Mouse (Mus musculus) limb, embryonic 14.5 days (tissue): Measurements from ENCODE around the gene Clrn2. TPM values are rescaled to one million over a fixed set of nuclear protein-coding genes. Genes with fewer than 3 reads are reported as not detected.

ENCODE experiments used
- ATAC-seq: fragments of 200-750 bp; cut with Nextera tagmentation; 2 replicates; pipeline ENCODE4 v1.8.0; 2017; ENCODE audit warnings: low read depth, moderate number of reproducible peaks, moderate TSS enrichment; ENCODE audit not compliant: low FRiP score
- DNase-seq: peaks from one replicate; pipeline ENCODE4 v3.0.0-alpha.2; 2015; ENCODE audit warnings: low spot score
- H3K27ac ChIP-seq: fragments of 300-500 bp; sonication (generic); replicated peaks from 2 replicates; pipeline ENCODE4 v1.5.1; 2014; ENCODE audit warnings: low read depth, mild to moderate bottlenecking, low read length, moderate library complexity, mixed read lengths
- H3K27me3 ChIP-seq: fragments of 300-500 bp; sonication (generic); 2 replicates; pipeline ENCODE4 v1.6.1; 2014; ENCODE audit warnings: low read length, mixed read lengths; ENCODE audit not compliant: control insufficient read depth, insufficient read depth
- H3K36me3 ChIP-seq: fragments of 300-500 bp; sonication (generic); 2 replicates; pipeline ENCODE4 v1.6.1; 2014; ENCODE audit warnings: mild to moderate bottlenecking, low read length, moderate library complexity, mixed read lengths; ENCODE audit not compliant: control insufficient read depth, insufficient read depth
- H3K4me1 ChIP-seq: fragments of 300-500 bp; sonication (generic); 2 replicates; pipeline ENCODE4 v1.6.1; 2014; ENCODE audit warnings: antibody characterized with exemption, low read length, mixed read lengths; ENCODE audit not compliant: control insufficient read depth, insufficient read depth
- H3K4me2 ChIP-seq: fragments of 300-500 bp; sonication (generic); replicated peaks from 2 replicates; pipeline ENCODE4 v1.6.1; 2014; ENCODE audit warnings: low read depth, mild to moderate bottlenecking, low read length, moderate library complexity; ENCODE audit not compliant: severe bottlenecking
- H3K4me3 ChIP-seq: fragments of 300-500 bp; sonication (generic); replicated peaks from 2 replicates; pipeline ENCODE4 v1.5.1; 2014; ENCODE audit warnings: low read length
- H3K9ac ChIP-seq: fragments of 300-500 bp; sonication (generic); 2 replicates; pipeline ENCODE4 v1.6.1; 2014; ENCODE audit warnings: mild to moderate bottlenecking, low read depth, low read length, moderate library complexity; ENCODE audit not compliant: severe bottlenecking
- H3K9me3 ChIP-seq: fragments of 300-500 bp; sonication (generic); 2 replicates; pipeline ENCODE4 v1.6.1; 2016; ENCODE audit warnings: low read length; ENCODE audit not compliant: control insufficient read depth
- POLR2A ChIP-seq: fragments of 200-500 bp; IDR thresholded peaks from 2 replicates; pipeline ENCODE4 v1.8.0; 2012; ENCODE audit warnings: inconsistent platforms, mild to moderate bottlenecking, moderate library complexity, borderline replicate concordance; ENCODE audit not compliant: insufficient read depth, insufficient read length; ENCODE audit errors: extremely low read depth
- WGBS: fragments of 180-500 bp; shearing (Covaris S2); extraction: QIAGEN DNeasy Blood & Tissue Kit; methylation state at CpG from one replicate; pipeline ENCODE4 v1.1.7; 2014; 5-methylcytosine and 5-hydroxymethylcytosine counted together
- polyA plus RNA-seq, 2 experiments: library from polyadenylated mRNA; depleted of rRNA in 1 of 2; stranded (reverse) in 1 of 2; unstranded in 1 of 2; fragments of >200 nt; fragmentation: Nextera tagmentation in 1 of 2; extraction: Ambion mirVana in 1 of 2; gene quantifications; 2 replicates each; pipeline versions ENCODE4 v1.2.1 to v1.2.3; 2012 to 2014

Gene Clrn2
- polyA plus RNA-seq, 2 experiments = not detected

DNA sequence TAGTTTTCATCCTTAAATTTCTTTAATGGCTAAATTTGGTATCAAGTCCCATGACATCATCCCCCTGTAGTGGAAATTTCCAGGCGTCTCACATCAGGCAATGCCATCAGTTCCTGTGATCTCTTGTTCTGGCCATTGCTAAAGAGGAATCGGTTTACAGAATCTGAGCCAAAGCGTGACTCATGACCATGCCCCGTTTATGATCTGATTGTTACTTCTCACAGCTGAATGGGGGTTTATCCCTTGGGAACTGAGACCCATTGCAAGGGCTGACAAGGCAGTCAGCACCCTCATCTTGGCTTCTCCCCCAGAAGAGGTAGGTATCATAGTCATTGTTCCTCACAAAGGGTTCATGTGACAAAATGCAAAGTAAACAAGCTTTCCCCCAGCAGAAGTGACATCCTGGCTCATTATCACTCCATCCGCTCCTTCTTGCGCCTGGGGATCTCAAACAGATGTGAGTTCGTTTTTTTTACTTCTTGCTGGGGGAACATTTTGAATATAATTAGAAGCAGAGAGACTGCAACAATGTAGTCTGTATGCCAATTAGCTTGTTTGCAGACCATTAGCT is 19.4 kb downstream of the Clrn2 start:
- no peak for ATAC-seq
- TF ChIP-seq POLR2A = no peak
- 0 out of 2 replicates have a peak, but pooled peaks cover 5% of the 10 kb centered on the region for H3K27me3 ChIP-seq
- H3K4me2 ChIP-seq = no peak overlapping the region
- 28% methylated on average over 7 of the region's 7 CpGs for WGBS
- H3K9ac ChIP-seq = no peak overlapping the region
- no peaks in the 10 kb centered on the region for H3K9me3 ChIP-seq
- no peak overlapping the region for H3K4me3 ChIP-seq
- H3K4me1 ChIP-seq = peaks cover 7% of the 10 kb centered on the region
- peak; percentile 29 for DNase-seq
- H3K36me3 ChIP-seq = no peaks in the 10 kb centered on the region
- no peak overlapping the region for H3K27ac ChIP-seq

DNA sequence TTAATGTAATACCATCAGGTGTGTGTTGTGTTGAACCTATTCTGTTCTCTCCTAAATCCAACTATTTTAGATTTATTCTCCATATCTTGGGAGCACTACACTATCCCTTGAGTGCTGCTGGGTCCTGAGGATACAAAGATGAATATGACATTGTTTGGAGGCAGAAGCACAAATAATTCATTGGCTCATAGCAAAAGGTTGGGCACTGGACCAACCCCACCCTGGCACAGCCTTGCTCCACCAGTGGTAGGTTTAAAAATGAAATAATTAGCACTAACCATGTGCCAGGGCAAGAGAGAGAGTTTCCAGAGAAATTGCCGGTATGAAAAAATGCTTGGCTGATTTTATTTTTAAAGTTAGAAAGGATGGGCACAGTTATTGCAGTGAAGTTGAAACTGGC is 20.0 kb downstream of the Clrn2 start:
- Histone ChIP-seq H3K4me3 (no peak overlapping the region), H3K36me3 (no peaks in the 10 kb centered on the region), H3K9ac (no peak overlapping the region), H3K4me1 (peaks cover 7% of the 10 kb centered on the region), H3K9me3 (no peaks in the 10 kb centered on the region), H3K27me3 (0 out of 2 replicates have a peak, but pooled peaks cover 5% of the 10 kb centered on the region), H3K4me2 (no peak overlapping the region), H3K27ac (no peak overlapping the region)
- 81% methylated on average over 1 of the region's 1 CpGs for WGBS
- no peak for TF ChIP-seq POLR2A
- ATAC-seq (no peak), DNase-seq (no peak)

DNA sequence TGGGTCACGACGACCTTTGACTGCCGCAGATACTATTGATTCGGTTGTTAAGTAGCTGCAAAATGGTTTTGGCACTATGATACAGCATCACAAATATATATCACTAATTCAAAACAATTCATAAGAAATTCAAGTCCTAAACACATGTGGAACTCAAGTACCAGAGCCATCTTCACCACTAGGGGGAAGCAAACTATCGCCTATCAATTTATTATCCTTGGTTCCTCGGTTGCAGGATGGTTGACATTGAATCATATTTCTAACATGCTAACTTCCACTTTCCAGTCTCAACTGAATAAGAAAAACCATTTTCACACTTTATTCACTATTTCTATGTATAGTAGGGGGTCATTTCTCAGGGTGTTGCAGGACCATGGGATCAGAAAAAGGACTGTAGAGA is 20.7 kb downstream of the Clrn2 start:
- Histone ChIP-seq H3K9ac (no peak overlapping the region), H3K27me3 (0 out of 2 replicates have a peak, but pooled peaks cover 5% of the 10 kb centered on the region), H3K4me3 (no peak overlapping the region), H3K27ac (no peak overlapping the region), H3K9me3 (no peaks in the 10 kb centered on the region), H3K36me3 (no peaks in the 10 kb centered on the region), H3K4me2 (no peak overlapping the region), H3K4me1 (peaks cover 7% of the 10 kb centered on the region)
- DNase-seq (peak; percentile 88), ATAC-seq (peak; percentile 56; the same call in 1 of the 2 replicates)
- WGBS = 28% methylated on average over 6 of the region's 6 CpGs
- TF ChIP-seq POLR2A = no peak

DNA sequence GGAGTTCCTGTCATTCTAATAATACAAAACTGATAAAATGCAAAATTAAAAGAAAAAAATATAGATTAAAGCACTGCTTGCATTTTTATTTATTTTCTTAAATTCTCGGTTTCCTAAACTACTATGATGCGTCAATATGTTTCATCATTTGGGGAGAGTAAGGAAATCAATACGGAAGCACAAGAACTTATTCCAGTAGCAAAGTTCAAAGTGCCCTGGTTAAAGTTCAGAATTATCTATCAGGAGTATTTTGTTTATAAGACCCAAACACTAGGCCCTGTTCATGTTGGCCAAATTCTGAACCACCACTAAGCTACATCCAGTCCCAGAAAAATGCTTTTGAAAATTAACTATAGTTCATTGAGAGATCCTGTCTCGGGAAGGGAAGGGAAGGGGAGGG is 21.2 kb downstream of the Clrn2 start:
- DNase-seq = no peak
- no peak for TF ChIP-seq POLR2A
- WGBS = 72% methylated on average over 4 of the region's 4 CpGs
- H3K4me1 ChIP-seq = peaks cover 7% of the 10 kb centered on the region
- no peak overlapping the region for H3K27ac ChIP-seq
- H3K9me3 ChIP-seq = no peaks in the 10 kb centered on the region
- no peak overlapping the region for H3K9ac ChIP-seq
- H3K4me3 ChIP-seq = no peak overlapping the region
- H3K27me3 ChIP-seq = 0 out of 2 replicates have a peak, but pooled peaks cover 5% of the 10 kb centered on the region
- H3K36me3 ChIP-seq = no peaks in the 10 kb centered on the region
- H3K4me2 ChIP-seq = no peak overlapping the region
- no peak for ATAC-seq

DNA sequence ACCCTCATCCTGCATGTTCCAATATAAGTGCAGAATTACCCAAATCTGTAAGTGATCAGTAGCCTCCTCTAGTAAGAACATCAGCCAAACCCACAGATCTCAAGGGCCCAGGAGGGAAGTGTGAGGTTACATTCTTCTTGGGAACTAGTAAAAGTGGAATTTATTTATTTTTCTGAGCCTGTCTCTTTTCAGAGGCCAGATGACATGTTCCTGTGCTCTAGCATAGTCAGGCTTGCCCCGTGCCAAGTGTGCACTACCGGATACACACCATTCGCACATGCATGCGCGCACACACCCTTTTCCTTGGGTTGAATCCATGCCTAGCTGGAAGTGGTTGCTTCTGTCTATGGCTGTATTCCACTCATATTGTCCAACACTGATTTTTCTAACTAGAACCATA is 22.2 kb downstream of the Clrn2 start:
- TF ChIP-seq POLR2A = no peak
- 70% methylated on average over 5 of the region's 5 CpGs for WGBS
- peak; percentile 54 for ATAC-seq
- Histone ChIP-seq H3K27me3 (0 out of 2 replicates have a peak, but pooled peaks cover 5% of the 10 kb centered on the region), H3K27ac (no peak overlapping the region), H3K4me3 (no peak overlapping the region), H3K4me2 (no peak overlapping the region), H3K9ac (no peak overlapping the region), H3K4me1 (peaks cover 7% of the 10 kb centered on the region), H3K9me3 (no peaks in the 10 kb centered on the region), H3K36me3 (no peaks in the 10 kb centered on the region)
- DNase-seq = no peak

DNA sequence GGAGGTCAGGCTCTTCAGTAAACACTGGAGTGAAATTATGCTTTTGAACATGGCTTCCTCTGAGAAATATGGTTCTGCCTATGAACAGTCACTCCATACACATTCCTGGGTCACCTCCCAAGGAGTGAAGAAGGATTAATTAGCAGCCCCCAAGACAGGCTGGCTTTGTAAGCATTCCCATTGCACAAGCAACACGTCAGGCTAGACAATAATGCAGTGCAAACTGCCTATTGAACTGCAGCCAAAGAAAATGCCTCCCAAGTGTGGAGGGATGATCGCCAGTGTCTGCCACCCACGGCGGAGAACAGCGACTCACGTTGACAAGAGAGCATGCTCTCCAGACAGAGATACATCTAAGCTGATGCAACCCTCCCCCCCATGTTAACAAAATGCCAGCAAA is 22.7 kb downstream of the Clrn2 start:
- ATAC-seq (no peak; the same call in 1 of the 2 replicates), DNase-seq (no peak)
- Histone ChIP-seq H3K4me1 (peaks cover 7% of the 10 kb centered on the region), H3K27ac (no peak overlapping the region), H3K4me2 (no peak overlapping the region), H3K4me3 (no peak overlapping the region), H3K27me3 (0 out of 2 replicates have a peak, but pooled peaks cover 5% of the 10 kb centered on the region), H3K9ac (no peak overlapping the region), H3K9me3 (no peaks in the 10 kb centered on the region), H3K36me3 (no peaks in the 10 kb centered on the region)
- WGBS = 48% methylated on average over 6 of the region's 6 CpGs
- no peak for TF ChIP-seq POLR2A
